40 mouse cellular contexts compared by ENCODE assay signal in genomic region chr5:92244900-92245299, GRCm38 (mm10). TPM values are rescaled to one million over a fixed set of nuclear protein-coding genes. Genes with fewer than 3 reads are reported as not detected.
"Had no signal": no experiment of that assay in that cellular context is flagged by ENCODE, and none has a peak within 500 bp of the region (broad histone marks: within the 10 kb centered on the region; RNA-seq: fewer than 3 reads in every experiment).

No protein-coding gene starts in this region.

- H3K4me2 ChIP-seq: embryonic facial prominence, embryonic 12.5 days; embryonic facial prominence, embryonic 13.5 days; embryonic facial prominence, embryonic 15.5 days; forebrain, embryonic 12.5 days; forebrain, embryonic 13.5 days; forebrain, embryonic 15.5 days had no signal

- ATAC-seq: forebrain, embryonic 13.5 days; forebrain, embryonic 14.5 days; forebrain, embryonic 15.5 days; forebrain, embryonic 16.5 days; forebrain, postnatal 0 days had no signal

- H3K9ac ChIP-seq: embryonic facial prominence, embryonic 12.5 days; embryonic facial prominence, embryonic 13.5 days; embryonic facial prominence, embryonic 15.5 days; forebrain, embryonic 12.5 days; forebrain, embryonic 13.5 days; forebrain, embryonic 15.5 days; forebrain, postnatal 0 days had no signal

- H3K4me1 ChIP-seq: embryonic facial prominence, embryonic 12.5 days; embryonic facial prominence, embryonic 13.5 days; forebrain, embryonic 10.5 days; forebrain, embryonic 12.5 days; forebrain, embryonic 13.5 days had no signal

- H3K4me3 ChIP-seq: embryonic facial prominence, embryonic 10.5 days; embryonic facial prominence, embryonic 12.5 days; embryonic facial prominence, embryonic 13.5 days; embryonic facial prominence, embryonic 15.5 days; erythroblast, embryonic 14.5 days; forebrain, embryonic 10.5 days; forebrain, embryonic 12.5 days; forebrain, embryonic 13.5 days; forebrain, embryonic 15.5 days; gastrocnemius, adult 2 months; heart, adult 2 months had no signal

- H3K9me3 ChIP-seq: embryonic facial prominence, embryonic 12.5 days; forebrain, embryonic 10.5 days; forebrain, embryonic 12.5 days; forebrain, embryonic 13.5 days; forebrain, embryonic 15.5 days had no signal

- H3K27ac ChIP-seq: embryonic facial prominence, embryonic 10.5 days; embryonic facial prominence, embryonic 12.5 days; embryonic facial prominence, embryonic 13.5 days; embryonic facial prominence, embryonic 15.5 days; forebrain, embryonic 10.5 days; forebrain, embryonic 12.5 days; forebrain, embryonic 13.5 days; forebrain, embryonic 15.5 days; gastrocnemius, adult 2 months; heart, adult 2 months had no signal

- DNase-seq: cerebellum, adult 8-10 months; cerebellum, adult 9-10 months; cerebellum, adult 9-11 months; cerebellum, postnatal 10 days; cerebellum, postnatal 14 days; cerebellum, postnatal 25 days; cerebellum, postnatal 36 days; embryo, embryonic 11 days; forebrain, postnatal 0 days; gastrocnemius, adult 2 months; gastrocnemius, postnatal 10 days; gastrocnemius, postnatal 14 days; gastrocnemius, postnatal 25 days; gastrocnemius, postnatal 36 days; heart, adult 11 months; heart, adult 2 months had no signal

- H3K36me3 ChIP-seq: embryonic facial prominence, embryonic 10.5 days; embryonic facial prominence, embryonic 12.5 days; embryonic facial prominence, embryonic 13.5 days; embryonic facial prominence, embryonic 15.5 days; forebrain, embryonic 10.5 days; forebrain, embryonic 12.5 days; forebrain, embryonic 15.5 days had no signal

- H3K27me3 ChIP-seq: embryonic facial prominence, embryonic 12.5 days; embryonic facial prominence, embryonic 13.5 days; embryonic facial prominence, embryonic 15.5 days; forebrain, embryonic 12.5 days; forebrain, embryonic 13.5 days; forebrain, embryonic 15.5 days had no signal

RNA-seq across cellular contexts. Expression of gene Ppef2, which starts 11.2 kb away (rescaled TPM):
- total RNA-seq: common myeloid progenitor, adult 5-6 weeks; gastrocnemius, adult 18-20 months; gastrocnemius, adult 2 months; gastrocnemius, postnatal 10 days; gastrocnemius, postnatal 25 days; gastrocnemius, postnatal 36 days; granulocyte monocyte progenitor cell, adult 5-6 weeks; heart, adult 18-20 months; heart, adult 2 months; heart, adult 8-10 months had no signal
- polyA plus RNA-seq: embryonic facial prominence, embryonic 11.5 days; erythroblast, embryonic 14.5 days; forebrain, embryonic 10.5 days; forebrain, embryonic 11.5 days; forebrain, embryonic 13.5 days had no signal

RNA-seq across cellular contexts. Expression of gene U90926, which starts 29.7 kb away (rescaled TPM):
- total RNA-seq: common myeloid progenitor, adult 5-6 weeks; forebrain, postnatal 0 days; gastrocnemius, adult 18-20 months; gastrocnemius, adult 2 months; gastrocnemius, adult 8-10 months; gastrocnemius, postnatal 10 days; gastrocnemius, postnatal 14 days; gastrocnemius, postnatal 25 days; gastrocnemius, postnatal 36 days; gastrocnemius, postnatal 4 days; granulocyte monocyte progenitor cell, adult 5-6 weeks; heart, adult 18-20 months; heart, adult 2 months; heart, adult 8-10 months had no signal
- polyA plus RNA-seq: cortical plate, adult 2 months; embryonic facial prominence, embryonic 10.5 days; embryonic facial prominence, embryonic 11.5 days; embryonic facial prominence, embryonic 12.5 days; embryonic facial prominence, embryonic 13.5 days; embryonic facial prominence, embryonic 14.5 days; embryonic facial prominence, embryonic 15.5 days; erythroblast, embryonic 14.5 days; forebrain, embryonic 10.5 days; forebrain, embryonic 11.5 days; forebrain, embryonic 12.5 days; forebrain, embryonic 13.5 days; forebrain, embryonic 14.5 days; forebrain, embryonic 15.5 days; forebrain, embryonic 16.5 days; forebrain, postnatal 0 days; frontal cortex, adult 2 months; gonadal fat pad, adult 2 months; heart, adult 2 months had no signal
